Mouse (Mus musculus) spleen, adult 2 months (tissue): ENCODE data around the gene Npm1. TPM values are rescaled to one million over a fixed set of nuclear protein-coding genes. Genes with fewer than 3 reads are reported as not detected.

ENCODE experiments used
- DNase-seq, 2 experiments: peaks; one replicate each; pipeline versions ENCODE4 v3.0.0 to v3.0.0-alpha.2; 2012 to 2021; ENCODE audit warnings: low spot score in 2 of 2, low read depth in 1 of 2
- H3K27ac ChIP-seq: fragments of 200-500 bp; 2 replicates; pipeline ENCODE4 v1.5.1; 2012; ENCODE audit warnings: low read length, inconsistent platforms; ENCODE audit not compliant: insufficient read depth
- H3K27me3 ChIP-seq: fragments of 200-500 bp; 2 replicates; pipeline ENCODE4 v1.6.1; 2012; ENCODE audit warnings: mild to moderate bottlenecking, moderate library complexity, low read length, inconsistent platforms; ENCODE audit not compliant: control insufficient read depth, insufficient read depth
- H3K36me3 ChIP-seq: fragments of 200-500 bp; 2 replicates; pipeline ENCODE4 v1.6.1; 2012; ENCODE audit warnings: mild to moderate bottlenecking, low read length, inconsistent platforms; ENCODE audit not compliant: control insufficient read depth, insufficient read depth
- H3K4me1 ChIP-seq: fragments of 200-500 bp; 2 replicates; pipeline ENCODE4 v1.6.1; 2011; ENCODE audit warnings: inconsistent platforms; ENCODE audit not compliant: control insufficient read depth, insufficient read depth, insufficient read length
- H3K4me3 ChIP-seq: fragments of 200-500 bp; 2 replicates; pipeline ENCODE4 v1.5.1; 2011; ENCODE audit warnings: mild to moderate bottlenecking, inconsistent platforms; ENCODE audit not compliant: insufficient read depth, insufficient read length; ENCODE audit errors: extremely low read depth
- CTCF ChIP-seq: fragments of 200-500 bp; IDR thresholded peaks from 2 replicates; pipeline ENCODE4 v1.5.1; 2011; ENCODE audit warnings: mild to moderate bottlenecking, inconsistent platforms; ENCODE audit not compliant: insufficient read depth, insufficient read length, insufficient replicate concordance; ENCODE audit errors: extremely low read depth
- POLR2A ChIP-seq: fragments of 200-500 bp; IDR thresholded peaks from 2 replicates; pipeline ENCODE4 v1.6.1; 2011; ENCODE audit warnings: low read depth, low read length, inconsistent platforms
- WGBS: fragments of 180-500 bp; shearing (Covaris S2); methylation state at CpG from one replicate; pipeline ENCODE4 v1.1.7; 2018; 5-methylcytosine and 5-hydroxymethylcytosine counted together
- polyA plus RNA-seq: library from polyadenylated mRNA; depleted of rRNA; stranded (reverse); fragments of >200 nt; gene quantifications from 2 replicates; pipeline ENCODE4 v1.2.3, GENCODE M21; 2012

Npm1 gene
- polyA plus RNA-seq, 1 experiment: 57.0 TPM

DNA sequence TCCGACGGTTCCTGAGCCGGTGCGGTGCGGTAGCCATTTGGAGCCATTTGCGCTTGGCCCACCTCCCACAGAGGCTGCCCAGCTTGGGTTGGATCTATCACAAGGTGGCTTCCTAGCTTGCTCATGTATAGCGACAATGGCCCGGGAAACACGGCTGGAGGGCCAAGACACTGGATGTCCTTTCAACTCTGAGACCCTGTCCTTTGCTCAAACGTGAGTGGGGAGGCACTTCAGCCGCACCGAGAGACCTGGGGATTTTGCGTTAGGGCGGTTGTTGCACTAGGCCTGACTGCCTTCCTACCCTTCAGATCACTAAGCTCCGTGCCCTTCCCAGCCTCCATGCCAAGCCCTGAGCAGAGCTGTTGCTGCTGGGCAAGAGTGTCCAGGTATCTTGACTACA, 34.7 kb upstream of the Npm1 start:
- no peak for DNase-seq
- Histone ChIP-seq H3K27ac (no peak overlapping the region), H3K4me1 (peaks cover 3% of the 10 kb centered on the region), H3K4me3 (no peak overlapping the region), H3K27me3 (peaks cover 52% of the 10 kb centered on the region), H3K36me3 (no peaks in the 10 kb centered on the region)
- 39% methylated on average over 15 of the region's 15 CpGs for WGBS
- TF ChIP-seq CTCF: no peak
- TF ChIP-seq POLR2A: no peak

- WGBS: 49% methylated on average over 13 of the region's 13 CpGs
- peaks cover 47% of the 10 kb centered on the region for H3K27me3 ChIP-seq
These were observed 34.1 kb upstream of the Npm1 start for GRCm38 (mm10) chr11:33197133-33197514.

GRCm38 (mm10) chr11:33196447-33197132, 33.6 kb upstream of the Npm1 start:
- Histone ChIP-seq H3K27me3 (peaks cover 43% of the 10 kb centered on the region), H3K27ac (no peak overlapping the region), H3K4me3 (no peak overlapping the region), H3K36me3 (no peaks in the 10 kb centered on the region), H3K4me1 (peaks cover 3% of the 10 kb centered on the region)
- TF ChIP-seq POLR2A (no peak), CTCF (no peak)
- 17% methylated on average over 24 of the region's 24 CpGs for WGBS
- DNase-seq: no peak

More at GRCm38 (mm10) chr11:33197133-33197514, 34.1 kb upstream of the Npm1 start:
- H3K27ac ChIP-seq: no peak overlapping the region
- H3K36me3 ChIP-seq: no peaks in the 10 kb centered on the region
- DNase-seq: no peak
- H3K4me1 ChIP-seq: peaks cover 3% of the 10 kb centered on the region
- H3K4me3 ChIP-seq: no peak overlapping the region
- no peak for TF ChIP-seq POLR2A
- TF ChIP-seq CTCF: no peak

DNA sequence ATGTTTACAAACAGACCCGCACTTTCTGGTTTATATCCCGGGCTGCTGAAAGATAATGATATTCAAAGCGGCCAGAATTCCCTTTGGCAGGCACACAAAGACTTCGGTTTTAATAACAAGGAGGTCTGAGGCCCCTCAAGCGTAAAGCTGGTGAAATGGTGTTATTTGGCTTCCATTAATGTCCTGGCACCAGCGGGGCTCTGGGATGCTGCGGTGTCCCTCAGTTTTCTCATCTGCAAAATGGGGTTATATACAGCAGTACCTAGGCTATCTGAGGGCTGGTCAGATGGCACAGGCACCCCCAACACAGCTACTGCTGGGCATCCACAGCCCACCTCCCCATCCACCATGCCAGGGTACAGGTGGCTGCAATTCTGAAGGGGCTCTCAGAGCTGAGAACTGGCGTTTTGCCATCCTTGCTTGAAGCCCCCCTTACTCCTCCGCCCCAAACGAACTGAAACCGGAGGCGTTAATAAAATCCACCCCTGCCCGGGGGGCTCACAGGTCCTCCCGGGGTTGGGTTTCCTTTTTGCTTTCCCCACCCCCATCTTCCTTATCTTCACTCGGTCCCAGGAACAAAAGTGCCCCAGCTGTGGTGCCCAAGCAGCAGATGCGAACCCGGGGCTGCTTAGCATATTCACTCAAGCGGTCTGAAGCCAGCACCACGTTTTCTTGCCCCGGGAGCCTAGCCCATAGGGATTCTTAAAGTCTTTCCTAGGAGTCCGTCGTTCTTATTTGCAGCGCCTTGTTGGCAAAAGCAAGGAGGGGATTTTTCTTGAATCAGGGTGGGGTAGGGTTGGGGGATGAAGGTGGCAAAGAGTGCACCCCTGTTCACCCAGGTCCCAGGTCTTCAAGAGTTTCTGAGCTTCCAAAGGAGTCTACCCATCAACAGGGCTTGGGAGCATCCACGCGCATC, 32.8 kb upstream of the Npm1 start:
- no peak for DNase-seq
- peaks cover 35% of the 10 kb centered on the region for H3K27me3 ChIP-seq
- no peak overlapping the region for H3K27ac ChIP-seq
- H3K4me1 ChIP-seq: no peaks in the 10 kb centered on the region; the same call in 1 of the 2 replicates
- TF ChIP-seq POLR2A (no peak), CTCF (no peak)
- 15% methylated on average over 25 of the region's 25 CpGs for WGBS
- no peaks in the 10 kb centered on the region for H3K36me3 ChIP-seq
- H3K4me3 ChIP-seq: no peak overlapping the region

DNA sequence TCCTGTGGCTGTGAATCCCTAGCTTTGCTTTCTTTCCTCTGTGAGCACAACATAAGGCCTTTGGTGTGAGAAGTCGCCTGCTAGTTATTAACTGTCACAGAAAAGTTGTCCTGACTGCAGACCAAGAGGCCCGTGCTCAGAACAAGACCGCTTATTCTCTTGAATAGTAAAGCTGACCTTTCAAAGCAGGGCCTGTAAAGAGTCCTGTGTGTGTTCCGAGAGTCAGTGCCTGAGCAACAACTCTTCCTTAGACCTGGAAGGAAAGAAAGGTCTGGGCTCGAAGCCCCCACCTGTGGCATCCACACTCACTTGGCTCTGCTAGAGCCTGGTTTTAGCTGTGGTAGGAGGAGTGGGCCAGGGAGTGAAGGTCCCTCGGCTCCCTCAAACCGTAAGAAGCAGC, 32.1 kb upstream of the Npm1 start:
- Histone ChIP-seq H3K36me3 (no peaks in the 10 kb centered on the region), H3K4me3 (no peak overlapping the region), H3K27ac (no peak overlapping the region), H3K27me3 (peaks cover 32% of the 10 kb centered on the region), H3K4me1 (no peaks in the 10 kb centered on the region; the same call in 1 of the 2 replicates)
- DNase-seq: no peak
- TF ChIP-seq CTCF: no peak
- TF ChIP-seq POLR2A: no peak
- 54% methylated on average over 7 of the region's 7 CpGs for WGBS

DNA sequence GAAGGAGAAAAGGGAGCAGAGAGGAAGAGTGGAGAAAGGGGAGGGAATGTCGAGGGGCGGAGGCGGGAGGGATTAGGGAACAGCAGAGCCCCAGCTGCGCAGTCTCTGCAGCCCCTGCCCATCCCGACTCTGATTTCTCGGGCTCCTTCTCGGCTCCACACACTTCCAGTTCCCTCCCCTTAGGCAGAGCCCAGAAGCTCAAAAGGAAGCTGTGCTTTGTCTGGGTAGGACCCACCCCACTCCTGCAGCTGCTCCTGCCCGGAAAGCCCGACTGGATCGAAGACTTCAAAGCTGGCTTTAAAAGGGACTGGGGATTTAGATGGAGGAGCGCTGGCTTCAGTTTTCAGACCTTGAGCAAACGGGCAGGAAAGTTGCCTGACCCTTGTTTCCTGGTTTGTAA, 30.7 kb upstream of the Npm1 start:
- WGBS: 19% methylated on average over 12 of the region's 12 CpGs
- Histone ChIP-seq H3K27ac (no peak overlapping the region), H3K36me3 (no peaks in the 10 kb centered on the region), H3K27me3 (peaks cover 26% of the 10 kb centered on the region), H3K4me1 (no peaks in the 10 kb centered on the region), H3K4me3 (no peak overlapping the region)
- TF ChIP-seq POLR2A: no peak
- TF ChIP-seq CTCF: no peak
- no peak for DNase-seq
